Mouse (Mus musculus): ENCODE measurements around the gene Mxra8. TPM values are rescaled to one million over a fixed set of nuclear protein-coding genes. Genes with fewer than 3 reads are reported as not detected.

Mxra8 gene
- polyA plus RNA-seq, 1 experiment from 2014 or later = 155 TPM

- Histone ChIP-seq H3K4me1 (ENCODE audit: insufficient read depth) (peaks cover 13% of the 10 kb centered on the region; the same call in 1 of the 2 replicates), H3K27ac (ENCODE audit: low read depth) (no peak overlapping the region), H3K9me3 (ENCODE audit: low read depth, low read length) (no peaks in the 10 kb centered on the region), H3K4me2 (peak overlapping the region; percentile 93; the same call in 1 of the 2 replicates), H3K4me3 (ENCODE audit: low read depth, low read length) (no peak overlapping the region), H3K36me3 (ENCODE audit: insufficient read depth) (peaks cover 14% of the 10 kb centered on the region), H3K27me3 (ENCODE audit: insufficient read depth, low read length) (no peaks in the 10 kb centered on the region), H3K9ac (no peak overlapping the region; the same call in 1 of the 2 replicates)
- 81% methylated on average over 4 of the region's 4 CpGs for WGBS
- DNase-seq = no peak
- no peak for ATAC-seq (ENCODE audit: insufficient read depth)
- no peak for TF ChIP-seq CTCF (IDR thresholded peaks at IDR 0.05; ENCODE audit: low read depth)
Observed at GRCm38 (mm10) chr4:155833234-155833633, 6.2 kb upstream of the Mxra8 start.

- H3K4me2 ChIP-seq = peak overlapping the region; percentile 40
- peak; percentile 94 for DNase-seq
- WGBS = 12% methylated on average over 2 of the region's 2 CpGs
- peaks cover 16% of the 10 kb centered on the region for H3K4me1 ChIP-seq (ENCODE audit: insufficient read depth)
- peaks cover 10% of the 10 kb centered on the region for H3K36me3 ChIP-seq (ENCODE audit: insufficient read depth)
- H3K27ac ChIP-seq (ENCODE audit: low read depth) = peak overlapping the region; percentile 82
- H3K9ac ChIP-seq = no peak overlapping the region
- H3K27me3 ChIP-seq (ENCODE audit: insufficient read depth, low read length) = no peaks in the 10 kb centered on the region
- no peak overlapping the region for H3K4me3 ChIP-seq (ENCODE audit: low read depth, low read length)
- peak; percentile 44 for ATAC-seq (ENCODE audit: insufficient read depth)
- TF ChIP-seq CTCF (IDR thresholded peaks at IDR 0.05; ENCODE audit: low read depth) = peak; percentile 83
- H3K9me3 ChIP-seq (ENCODE audit: low read depth, low read length) = no peaks in the 10 kb centered on the region
Observed at GRCm38 (mm10) chr4:155833836-155834235, 5.6 kb upstream of the Mxra8 start.

- H3K4me2 ChIP-seq = peak overlapping the region; percentile 96
Observed at GRCm38 (mm10) chr4:155837404-155838010, 2.0 kb upstream of the Mxra8 start.

GRCm38 (mm10) chr4:155838187-155839153, 1.0 kb upstream of the Mxra8 start:
- WGBS = 29% methylated on average over 8 of the region's 8 CpGs
- H3K36me3 ChIP-seq (ENCODE audit: insufficient read depth) = peaks cover 19% of the 10 kb centered on the region; the same call in 1 of the 2 replicates
- DNase-seq (peak; percentile 86), ATAC-seq (ENCODE audit: insufficient read depth) (peak; percentile 28)
- H3K4me3 ChIP-seq (ENCODE audit: low read depth, low read length) = peak overlapping the region; percentile 13; the same call in 1 of the 2 replicates
- peak overlapping the region; percentile 96 for H3K27ac ChIP-seq (ENCODE audit: low read depth)
- H3K4me1 ChIP-seq (ENCODE audit: insufficient read depth) = peaks cover 33% of the 10 kb centered on the region
- H3K27me3 ChIP-seq (ENCODE audit: insufficient read depth, low read length) = 0 out of 2 replicates have a peak, but pooled peaks cover 3% of the 10 kb centered on the region
- peak overlapping the region; percentile 96 for H3K4me2 ChIP-seq
- no peak overlapping the region for H3K9ac ChIP-seq
- H3K9me3 ChIP-seq (ENCODE audit: low read depth, low read length) = no peaks in the 10 kb centered on the region
- TF ChIP-seq CTCF (IDR thresholded peaks at IDR 0.05; ENCODE audit: low read depth) = no peak

More at GRCm38 (mm10) chr4:155837404-155838010, 2.0 kb upstream of the Mxra8 start:
- Histone ChIP-seq H3K9ac (no peak overlapping the region), H3K4me1 (ENCODE audit: insufficient read depth) (peaks cover 33% of the 10 kb centered on the region), H3K9me3 (ENCODE audit: low read depth, low read length) (no peaks in the 10 kb centered on the region), H3K36me3 (ENCODE audit: insufficient read depth) (peaks cover 19% of the 10 kb centered on the region), H3K27me3 (ENCODE audit: insufficient read depth, low read length) (0 out of 2 replicates have a peak, but pooled peaks cover 3% of the 10 kb centered on the region), H3K27ac (ENCODE audit: low read depth) (peak overlapping the region; percentile 96), H3K4me3 (ENCODE audit: low read depth, low read length) (no peak overlapping the region)
- ATAC-seq (ENCODE audit: insufficient read depth) (no peak), DNase-seq (peak; percentile 67)
- no peak for TF ChIP-seq CTCF (IDR thresholded peaks at IDR 0.05; ENCODE audit: low read depth)
- WGBS = 43% methylated on average over 11 of the region's 11 CpGs

- H3K9ac ChIP-seq = peak overlapping the region; percentile 63
- WGBS = 8% methylated on average over 8 of the region's 8 CpGs
- H3K4me2 ChIP-seq = peak overlapping the region; percentile 96
- DNase-seq (peak; percentile 33), ATAC-seq (ENCODE audit: insufficient read depth) (peak; percentile 2; the same call in 1 of the 2 replicates)
- H3K36me3 ChIP-seq (ENCODE audit: insufficient read depth) = peaks cover 28% of the 10 kb centered on the region; the same call in 1 of the 2 replicates
- no peaks in the 10 kb centered on the region for H3K9me3 ChIP-seq (ENCODE audit: low read depth, low read length)
- H3K4me3 ChIP-seq (ENCODE audit: low read depth, low read length) = peak overlapping the region; percentile 58
- H3K27ac ChIP-seq (ENCODE audit: low read depth) = peak overlapping the region; percentile 96
- no peak for TF ChIP-seq CTCF (IDR thresholded peaks at IDR 0.05; ENCODE audit: low read depth)
- peaks cover 28% of the 10 kb centered on the region for H3K4me1 ChIP-seq (ENCODE audit: insufficient read depth)
- H3K27me3 ChIP-seq (ENCODE audit: insufficient read depth, low read length) = 0 out of 2 replicates have a peak, but pooled peaks cover 3% of the 10 kb centered on the region
Observed at GRCm38 (mm10) chr4:155840076-155841002, 859 bp downstream of the Mxra8 start.

- Histone ChIP-seq H3K27ac (ENCODE audit: low read depth) (peak overlapping the region; percentile 96; the same call in 1 of the 2 replicates), H3K27me3 (ENCODE audit: insufficient read depth, low read length) (0 out of 2 replicates have a peak, but pooled peaks cover 3% of the 10 kb centered on the region), H3K9me3 (ENCODE audit: low read depth, low read length) (no peaks in the 10 kb centered on the region), H3K36me3 (ENCODE audit: insufficient read depth) (peaks cover 32% of the 10 kb centered on the region; the same call in 1 of the 2 replicates), H3K9ac (peak overlapping the region; percentile 63), H3K4me2 (peak overlapping the region; percentile 96), H3K4me3 (ENCODE audit: low read depth, low read length) (peak overlapping the region; percentile 58), H3K4me1 (ENCODE audit: insufficient read depth) (peaks cover 28% of the 10 kb centered on the region)
- peak; percentile 80 for DNase-seq
- ATAC-seq (ENCODE audit: insufficient read depth) = peak; percentile 13
- under 1% methylated on average over 32 of the region's 32 CpGs for WGBS
- peak; percentile 59 for TF ChIP-seq CTCF (IDR thresholded peaks at IDR 0.05; ENCODE audit: low read depth)
Observed at GRCm38 (mm10) chr4:155841003-155841454, 1.5 kb downstream of the Mxra8 start.

All from lung, embryonic 14.5 days (tissue).